Mouse (Mus musculus): ENCODE measurements around the gene Ak9. TPM values are rescaled to one million over a fixed set of nuclear protein-coding genes. Genes with fewer than 3 reads are reported as not detected.

The Ak9 gene
- under 1 TPM; 0.15 to 0.25 TPM for total RNA-seq (2021)

GRCm38 (mm10) chr10:41303639-41304444 is at the start of gene Ak9:
Gene Ak9 (plus strand): TSS chr10:41303980.
- peak; percentile 84 to 85 for DNase-seq

- no peak for DNase-seq
Measured at GRCm38 (mm10) chr10:41260243-41261006, 43.4 kb upstream of the Ak9 start.

GRCm38 (mm10) chr10:41261218-41261617 is 42.6 kb upstream of the Ak9 start:
- DNase-seq, result no peak

GRCm38 (mm10) chr10:41261889-41262288 is 41.9 kb upstream of the Ak9 start:
- no peak for DNase-seq

DNA sequence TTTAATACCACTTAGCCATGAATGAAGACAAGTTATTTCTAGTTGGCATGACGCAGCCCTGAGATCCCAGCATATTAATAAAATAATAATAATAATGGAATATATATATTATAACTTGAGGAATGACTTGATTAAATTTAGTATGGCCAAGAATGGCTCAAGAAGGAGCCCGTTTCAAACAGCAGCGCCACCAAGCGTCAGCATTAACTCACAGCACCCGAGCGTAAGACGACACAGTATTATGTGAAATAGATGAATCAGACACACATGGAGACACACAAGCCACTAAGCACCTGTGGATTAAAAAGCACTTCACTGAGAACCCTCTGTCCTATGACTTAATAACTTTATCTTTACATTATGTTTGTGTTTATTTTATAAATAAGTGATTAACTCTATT is 31.9 kb upstream of the Ak9 start:
- no peak for DNase-seq

- no peak for DNase-seq
Measured at GRCm38 (mm10) chr10:41274871-41275270, 28.9 kb upstream of the Ak9 start.

- no peak for DNase-seq
Measured at GRCm38 (mm10) chr10:41278808-41279207, 25.0 kb upstream of the Ak9 start.

- no peak for DNase-seq
Measured at GRCm38 (mm10) chr10:41280177-41280576, 23.6 kb upstream of the Ak9 start.

DNA sequence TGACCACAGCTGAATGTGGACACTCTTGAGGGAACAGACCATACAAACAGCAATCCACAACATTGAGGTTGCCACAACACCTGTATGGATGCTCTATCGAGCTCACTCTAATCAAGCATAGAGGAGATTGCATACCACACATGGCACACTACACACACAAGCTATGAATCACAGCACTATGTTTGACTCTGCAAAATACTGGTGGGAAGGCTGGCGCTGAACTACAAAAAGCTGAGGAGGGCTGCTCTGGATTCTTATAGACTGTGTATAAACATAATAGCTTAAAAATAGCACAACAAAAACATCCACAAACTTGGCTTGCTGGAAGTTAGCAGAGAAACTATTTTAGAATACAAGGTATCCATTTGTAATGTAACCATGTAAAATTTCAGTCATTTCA is 23.0 kb upstream of the Ak9 start:
- DNase-seq, result no peak

- no peak for DNase-seq
Measured at GRCm38 (mm10) chr10:41282086-41282485, 21.7 kb upstream of the Ak9 start.

GRCm38 (mm10) chr10:41287618-41288017 is 16.2 kb upstream of the Ak9 start:
- DNase-seq, result no peak

DNA sequence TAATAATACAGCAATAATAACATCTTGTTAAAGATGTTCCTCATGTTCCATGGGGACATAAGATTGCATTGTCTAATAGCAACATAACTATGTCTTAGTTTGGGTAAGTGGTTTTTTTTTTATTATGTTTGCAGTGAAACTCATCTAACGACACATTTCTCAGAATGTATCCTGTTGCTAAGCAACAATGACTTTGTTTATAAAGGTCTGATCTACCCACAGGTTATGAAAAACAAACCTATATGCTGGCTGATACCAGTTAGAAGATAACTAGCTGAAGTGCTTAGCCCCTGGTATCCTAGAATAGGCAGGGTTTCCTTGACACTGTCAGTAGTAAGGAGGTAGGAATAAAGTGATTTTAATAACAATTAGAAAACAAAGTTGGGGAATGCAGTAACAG is 15.7 kb upstream of the Ak9 start:
- DNase-seq, result no peak

- DNase-seq, result peak; percentile 76 to 81
Measured at GRCm38 (mm10) chr10:41288771-41289415, 14.9 kb upstream of the Ak9 start.

GRCm38 (mm10) chr10:41291021-41291420 is 12.8 kb upstream of the Ak9 start:
- no peak for DNase-seq

DNA sequence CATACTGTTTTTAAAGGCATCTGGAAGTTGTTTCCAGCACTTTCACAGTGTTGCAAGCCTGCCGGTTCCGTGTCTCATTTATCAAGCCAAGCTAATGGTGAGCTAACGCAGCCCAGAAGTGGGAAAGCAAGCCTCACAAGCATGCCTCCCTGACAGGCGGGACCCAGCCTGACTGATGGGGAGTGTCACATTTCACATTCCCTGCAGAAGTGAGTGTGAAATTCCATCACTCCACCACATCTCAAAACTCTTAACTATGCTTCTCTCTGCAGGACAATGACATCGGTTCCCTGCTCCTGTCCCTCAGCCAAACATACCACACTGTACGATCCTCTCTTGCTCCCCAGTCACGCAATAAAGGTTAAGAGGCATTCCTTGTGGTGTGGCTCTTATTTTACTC is 10.8 kb upstream of the Ak9 start:
- no peak for DNase-seq

DNA sequence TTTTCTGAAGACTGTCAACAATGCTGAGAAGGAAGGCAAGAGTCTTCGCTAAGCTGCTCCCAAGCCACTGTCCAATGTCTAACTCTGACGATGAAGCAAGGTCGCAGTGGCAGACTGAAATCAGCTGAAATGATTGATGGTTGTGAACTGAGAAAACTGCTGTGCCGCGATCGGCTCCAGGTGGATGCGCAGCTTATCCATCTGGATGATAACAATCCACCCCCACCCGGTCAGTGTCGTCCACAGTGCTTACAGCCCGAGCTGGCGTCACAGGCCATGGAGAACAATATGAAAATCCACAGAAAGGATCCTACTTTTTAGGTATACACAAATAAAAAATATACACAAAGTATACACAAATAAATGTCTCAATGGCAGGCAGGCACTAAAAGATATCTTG is 9.0 kb upstream of the Ak9 start:
- no peak for DNase-seq

DNA sequence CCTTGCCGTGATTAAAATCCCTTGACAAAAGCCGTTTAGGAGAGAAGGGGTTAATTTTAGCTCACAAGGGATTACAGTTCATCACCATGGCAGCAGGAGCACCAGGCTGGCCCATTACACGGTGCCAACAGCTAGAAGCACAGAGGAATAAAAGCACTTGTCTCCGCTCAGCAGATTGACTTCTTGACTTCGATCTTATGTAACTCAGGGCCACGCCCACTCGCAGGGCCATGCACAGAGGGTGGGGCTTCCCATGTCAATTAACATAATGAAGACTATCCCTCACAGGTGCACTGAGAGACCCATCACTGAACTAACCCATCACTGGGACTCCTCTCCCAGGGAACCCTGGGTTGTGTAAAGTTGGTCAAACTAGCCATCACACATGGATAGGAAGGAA is 8.6 kb upstream of the Ak9 start:
- DNase-seq, result no peak

DNA sequence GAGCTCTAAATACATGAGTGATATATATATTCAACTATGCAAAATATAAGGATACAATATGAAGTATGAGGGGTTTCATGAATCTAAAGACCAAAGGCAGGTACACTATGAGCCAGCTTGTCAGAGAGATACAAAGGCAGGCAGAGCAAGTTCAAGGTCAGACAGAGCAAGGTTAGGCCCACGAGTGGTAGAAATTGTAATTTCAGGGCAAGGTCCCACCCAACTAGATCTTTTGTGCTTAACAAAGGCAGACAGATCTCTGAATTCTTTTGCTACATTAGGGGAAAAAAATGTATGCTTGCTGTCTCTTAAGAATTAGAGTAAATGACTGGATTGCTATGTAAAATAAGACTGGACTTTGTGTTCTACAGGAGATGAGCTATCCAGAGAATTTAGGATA is 3.6 kb upstream of the Ak9 start:
- no peak for DNase-seq

DNA sequence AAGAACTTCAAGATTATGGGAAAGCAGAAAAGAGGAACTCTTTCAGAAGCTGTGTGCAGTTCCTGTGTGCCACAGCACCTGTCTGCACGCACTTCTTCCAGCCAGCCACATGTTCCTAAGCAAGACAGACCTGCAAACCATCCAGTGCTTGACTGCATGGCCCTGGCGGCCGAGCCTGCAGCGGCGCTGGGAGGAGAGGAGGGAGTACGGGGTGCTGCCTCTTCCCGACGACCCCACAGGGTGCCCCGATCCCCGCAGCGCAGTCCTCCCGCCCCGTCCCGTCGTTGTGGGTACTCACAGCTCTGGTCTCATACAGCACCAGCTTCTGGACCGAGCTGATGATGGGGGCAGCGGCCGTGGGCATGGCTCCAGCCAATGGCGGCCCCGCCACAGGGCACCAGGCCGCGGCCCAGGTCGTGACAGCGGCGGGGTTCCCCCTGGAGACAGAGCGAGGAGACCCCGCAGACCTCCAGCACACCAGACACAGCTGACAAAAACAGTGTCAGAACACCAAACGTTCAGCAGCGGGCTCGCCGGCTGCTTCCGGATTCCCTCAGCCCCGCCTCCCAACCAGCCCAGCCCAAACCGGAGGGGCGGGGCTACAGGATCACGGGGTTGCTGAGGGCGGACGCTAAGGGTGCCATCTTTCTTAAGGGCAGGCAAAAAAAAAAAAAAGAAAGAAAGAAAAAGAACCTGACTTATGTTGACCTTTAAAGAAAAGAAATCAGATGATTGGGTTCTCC is 920 bp upstream of the Ak9 start, which contains the start of gene Fig4:
Gene Fig4, minus strand, starts transcription at position 572 of the 743 bp plus-strand sequence.
- DNase-seq, result peak; percentile 80 to 84

- DNase-seq, result no peak
Measured at GRCm38 (mm10) chr10:41304961-41305455, 1.2 kb downstream of the Ak9 start.

DNA sequence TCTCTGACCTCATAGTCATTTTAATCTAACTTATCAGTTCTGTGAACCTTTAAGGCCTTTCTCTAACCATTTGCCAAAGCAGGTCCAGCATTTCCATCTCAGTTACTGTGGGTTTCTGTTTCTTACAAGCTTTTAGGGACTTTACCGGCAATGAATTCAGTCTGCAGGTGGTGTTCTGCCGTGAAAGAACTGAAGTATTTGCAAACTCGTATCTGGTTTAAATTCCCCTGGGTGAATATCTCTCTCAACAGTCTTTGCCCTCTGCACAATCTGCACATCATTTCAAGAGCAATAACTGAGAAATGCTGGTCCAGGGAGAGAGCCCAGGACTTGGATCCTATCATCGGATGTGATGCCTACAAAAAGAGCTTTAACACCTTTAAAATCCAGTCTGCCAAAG is 4.4 kb downstream of the Ak9 start:
- no peak for DNase-seq

GRCm38 (mm10) chr10:41315866-41316265 is 12.1 kb downstream of the Ak9 start:
- DNase-seq, result no peak

Data from layer of hippocampus, postnatal 36 days (tissue).